Mouse (Mus musculus): ENCODE data around the gene Galnt15.

The Galnt15 gene

GRCm38 (mm10) chr14:32028681-32029091, at the start of gene Galnt15:
Gene Galnt15, plus strand, starts transcription at chr14:32028989.
- TF ChIP-seq GATA4 (IDR thresholded peaks at IDR 0.05; ENCODE audit: insufficient replicate concordance, low read length), result no peak

GRCm38 (mm10) chr14:31994021-31994420, 34.8 kb upstream of the Galnt15 start:
- TF ChIP-seq GATA4 (IDR thresholded peaks at IDR 0.05; ENCODE audit: insufficient replicate concordance, low read length), result no peak

GRCm38 (mm10) chr14:32000941-32001340, 27.8 kb upstream of the Galnt15 start:
- TF ChIP-seq GATA4 (IDR thresholded peaks at IDR 0.05; ENCODE audit: insufficient replicate concordance, low read length), result no peak

GRCm38 (mm10) chr14:32002502-32003338, 26.1 kb upstream of the Galnt15 start:
- no peak for TF ChIP-seq GATA4 (IDR thresholded peaks at IDR 0.05; ENCODE audit: insufficient replicate concordance, low read length)

GRCm38 (mm10) chr14:32003904-32004596, 24.7 kb upstream of the Galnt15 start:
- no peak for TF ChIP-seq GATA4 (IDR thresholded peaks at IDR 0.05; ENCODE audit: insufficient replicate concordance, low read length)

GRCm38 (mm10) chr14:32005673-32006261, 23.0 kb upstream of the Galnt15 start:
- 0 out of 2 replicates have a peak, but pooled peaks have one; percentile 5 for TF ChIP-seq GATA4 (IDR thresholded peaks at IDR 0.05; ENCODE audit: insufficient replicate concordance, low read length)

- TF ChIP-seq GATA4 (IDR thresholded peaks at IDR 0.05; ENCODE audit: insufficient replicate concordance, low read length), result no peak
Measured at GRCm38 (mm10) chr14:32007654-32008335, 21.0 kb upstream of the Galnt15 start.

GRCm38 (mm10) chr14:32009715-32010114, 19.1 kb upstream of the Galnt15 start:
- TF ChIP-seq GATA4 (IDR thresholded peaks at IDR 0.05; ENCODE audit: insufficient replicate concordance, low read length), result no peak

- TF ChIP-seq GATA4 (IDR thresholded peaks at IDR 0.05; ENCODE audit: insufficient replicate concordance, low read length), result no peak
Measured at GRCm38 (mm10) chr14:32011547-32012304, 17.1 kb upstream of the Galnt15 start.

GRCm38 (mm10) chr14:32015131-32015770, 13.5 kb upstream of the Galnt15 start:
- no peak for TF ChIP-seq GATA4 (IDR thresholded peaks at IDR 0.05; ENCODE audit: insufficient replicate concordance, low read length)

GRCm38 (mm10) chr14:32016466-32016865, 12.3 kb upstream of the Galnt15 start:
- no peak for TF ChIP-seq GATA4 (IDR thresholded peaks at IDR 0.05; ENCODE audit: insufficient replicate concordance, low read length)

GRCm38 (mm10) chr14:32016921-32017320, 11.9 kb upstream of the Galnt15 start:
- no peak for TF ChIP-seq GATA4 (IDR thresholded peaks at IDR 0.05; ENCODE audit: insufficient replicate concordance, low read length)

GRCm38 (mm10) chr14:32017448-32017847, 11.3 kb upstream of the Galnt15 start:
- no peak for TF ChIP-seq GATA4 (IDR thresholded peaks at IDR 0.05; ENCODE audit: insufficient replicate concordance, low read length)

- no peak for TF ChIP-seq GATA4 (IDR thresholded peaks at IDR 0.05; ENCODE audit: insufficient replicate concordance, low read length)
Measured at GRCm38 (mm10) chr14:32019091-32019490, 9.7 kb upstream of the Galnt15 start.
